Mouse (Mus musculus) hindbrain, postnatal 0 days (tissue): Measurements from ENCODE around the gene Efna3. TPM values are rescaled to one million over a fixed set of nuclear protein-coding genes. Genes with fewer than 3 reads are reported as not detected.
A peak's percentile ranks its signal among the peaks of the same experiment; 100 is the strongest.

Experiments
- ATAC-seq: fragments of 200-750 bp; cut with Nextera tagmentation; 2 replicates; pipeline ENCODE4 v1.8.0; 2017; ENCODE audit warnings: mild to moderate bottlenecking, moderate TSS enrichment, moderate library complexity
- DNase-seq: peaks from one replicate; pipeline ENCODE4 v3.0.0-alpha.2; 2015; ENCODE audit warnings: low spot score
- H3K27ac ChIP-seq: fragments of 300-500 bp; sonication (generic); 2 replicates; pipeline ENCODE4 v1.5.1; 2014; ENCODE audit warnings: mild to moderate bottlenecking
- H3K27me3 ChIP-seq: fragments of 300-500 bp; sonication (generic); 2 replicates; pipeline ENCODE4 v1.6.1; 2014; ENCODE audit warnings: low read length, mixed read lengths; ENCODE audit not compliant: insufficient read depth
- H3K36me3 ChIP-seq: fragments of 300-500 bp; sonication (generic); 2 replicates; pipeline ENCODE4 v1.6.1; 2014; ENCODE audit warnings: low read length, mixed read lengths; ENCODE audit not compliant: insufficient read depth
- H3K4me1 ChIP-seq: fragments of 300-500 bp; sonication (generic); 2 replicates; pipeline ENCODE4 v1.6.1; 2014; ENCODE audit warnings: antibody characterized with exemption, low read length, mixed read lengths; ENCODE audit not compliant: insufficient read depth
- H3K4me2 ChIP-seq: fragments of 300-500 bp; sonication (generic); 2 replicates; pipeline ENCODE4 v1.6.1; 2014; ENCODE audit warnings: low read depth, mild to moderate bottlenecking, low read length, moderate library complexity, mixed read lengths
- H3K4me3 ChIP-seq: fragments of 300-500 bp; sonication (generic); 2 replicates; pipeline ENCODE4 v1.5.1; 2014; ENCODE audit warnings: low read length
- H3K9ac ChIP-seq: fragments of 300-500 bp; sonication (generic); replicated peaks from 2 replicates; pipeline ENCODE4 v1.6.1; 2014; ENCODE audit warnings: mild to moderate bottlenecking, low read length, moderate library complexity, mixed read lengths
- H3K9me3 ChIP-seq: fragments of 300-500 bp; sonication (generic); 2 replicates; pipeline ENCODE4 v1.6.1; 2016; ENCODE audit warnings: low read length, mixed read lengths
- CTCF ChIP-seq: IDR thresholded peaks from 2 replicates; pipeline ENCODE4 v1.5.1; 2016; ENCODE audit warnings: antibody characterized with exemption, control low read depth, low read depth
- WGBS: fragments of 180-500 bp; shearing (Covaris S2); extraction: QIAGEN DNeasy Blood & Tissue Kit; methylation state at CpG from one replicate; pipeline ENCODE4 v1.1.7; 2014; 5-methylcytosine and 5-hydroxymethylcytosine counted together
- polyA plus RNA-seq: library from polyadenylated mRNA; unstranded; fragments of >200 nt; fragmentation: Nextera tagmentation; extraction: Ambion mirVana; gene quantifications from 2 replicates; pipeline ENCODE4 v1.2.1, GENCODE M21; 2015
- total RNA-seq: library from RNA; depleted of rRNA; stranded (reverse); fragments of >200 nt; gene quantifications from 2 replicates; pipeline ENCODE4 v1.2.3, GENCODE M21; 2014

Efna3 gene
- total and polyA plus RNA-seq, 2 experiments from 2014 or later = 61.4 to 107 TPM

DNA sequence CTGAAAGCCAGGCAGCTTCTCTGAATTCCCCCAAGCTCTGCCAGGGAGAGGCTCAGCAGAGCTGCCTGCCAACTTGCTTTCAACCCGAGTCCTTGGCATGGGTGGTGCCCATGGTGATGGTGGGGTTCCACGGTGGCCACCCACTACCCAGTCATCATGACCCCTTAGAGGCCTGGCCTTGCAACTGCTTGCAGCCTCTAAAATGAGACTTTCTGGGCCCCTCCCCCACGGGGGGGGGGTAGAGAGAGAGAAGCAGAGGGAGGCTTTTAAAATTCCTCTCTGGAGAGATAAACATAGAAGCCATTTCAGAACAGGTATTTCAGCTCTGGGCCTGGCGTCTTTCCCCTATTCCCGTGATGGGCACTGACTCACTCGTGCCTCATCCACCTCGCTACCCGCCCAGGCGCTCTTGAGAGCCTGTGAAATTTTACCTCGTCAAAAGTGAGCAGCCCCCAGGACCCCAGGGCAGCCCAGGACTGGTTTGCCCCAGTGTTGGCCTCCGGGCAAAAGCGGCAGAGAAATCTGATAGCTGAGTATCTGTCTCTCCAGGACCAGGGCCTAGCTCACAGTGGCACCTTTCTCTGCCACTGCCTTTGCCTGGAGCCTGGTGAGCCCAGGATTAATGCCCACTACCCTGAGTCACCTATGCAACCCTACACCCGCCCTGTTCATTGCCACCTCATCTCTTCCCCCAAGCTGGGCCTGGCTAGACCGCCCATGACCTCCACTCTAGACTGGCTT is 45.3 kb downstream of the Efna3 start:
- H3K9ac ChIP-seq = no peak overlapping the region
- H3K27me3 ChIP-seq = no peaks in the 10 kb centered on the region
- WGBS = 54% methylated on average over 14 of the region's 14 CpGs
- TF ChIP-seq CTCF = no peak
- peak overlapping the region; percentile 14; the same call in 1 of the 2 replicates for H3K4me3 ChIP-seq
- peaks cover 14% of the 10 kb centered on the region; the same call in 1 of the 2 replicates for H3K4me1 ChIP-seq
- H3K36me3 ChIP-seq = no peaks in the 10 kb centered on the region
- H3K4me2 ChIP-seq = peak overlapping the region; percentile 89; the same call in 1 of the 2 replicates
- ATAC-seq (no peak), DNase-seq (peak; percentile 20)
- H3K27ac ChIP-seq = no peak overlapping the region
- H3K9me3 ChIP-seq = no peaks in the 10 kb centered on the region

DNA sequence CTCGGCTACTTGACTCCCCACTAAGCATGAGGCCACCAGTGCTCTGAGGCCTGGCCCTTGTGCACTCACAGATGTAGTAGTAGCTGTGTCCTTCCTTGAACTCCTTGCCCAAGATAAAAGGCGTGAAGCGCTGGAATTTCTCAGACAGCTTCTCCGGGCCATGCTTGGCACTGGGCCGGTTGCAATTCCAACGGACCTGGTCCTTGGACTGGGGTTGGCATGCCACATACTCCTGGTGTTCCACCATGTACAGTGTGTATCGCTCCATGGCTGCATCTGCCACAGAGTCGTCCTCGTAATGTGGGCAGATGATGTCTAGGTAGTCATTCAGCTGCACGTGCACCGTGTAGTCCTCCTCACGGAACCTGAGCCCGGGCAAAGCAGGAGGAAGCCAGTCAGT is 46.7 kb downstream of the Efna3 start:
- Histone ChIP-seq H3K4me1 (peaks cover 14% of the 10 kb centered on the region; the same call in 1 of the 2 replicates), H3K4me2 (no peak overlapping the region), H3K27ac (no peak overlapping the region), H3K9ac (no peak overlapping the region), H3K9me3 (no peaks in the 10 kb centered on the region), H3K36me3 (no peaks in the 10 kb centered on the region), H3K27me3 (no peaks in the 10 kb centered on the region), H3K4me3 (no peak overlapping the region)
- 90% methylated on average over 13 of the region's 13 CpGs for WGBS
- DNase-seq = no peak
- no peak for ATAC-seq
- TF ChIP-seq CTCF = no peak

DNA sequence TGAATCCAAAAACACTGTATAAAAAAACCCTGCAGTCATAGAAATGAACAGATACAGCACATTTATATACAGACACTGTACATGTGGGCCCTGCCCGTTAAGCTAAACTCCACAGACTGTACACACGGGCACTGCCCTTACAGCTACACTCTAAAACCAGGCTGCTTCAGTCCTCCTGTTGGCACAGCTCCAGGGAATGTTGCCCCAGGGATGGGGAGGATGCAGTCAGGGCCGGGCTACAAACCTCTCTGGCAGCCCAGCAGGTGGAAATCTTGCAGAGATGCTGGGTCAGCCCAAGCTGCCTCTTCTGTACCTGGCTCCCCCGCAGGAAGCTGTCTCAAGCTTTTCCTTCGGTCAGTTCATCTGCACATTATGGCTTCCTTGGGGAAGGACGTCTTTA is 51.0 kb downstream of the Efna3 start:
- H3K9ac ChIP-seq = no peak overlapping the region
- H3K4me2 ChIP-seq = no peak overlapping the region
- H3K4me1 ChIP-seq = peaks cover 18% of the 10 kb centered on the region
- H3K36me3 ChIP-seq = no peaks in the 10 kb centered on the region
- H3K4me3 ChIP-seq = no peak overlapping the region
- no peak overlapping the region for H3K27ac ChIP-seq
- 45% methylated on average over 6 of the region's 6 CpGs for WGBS
- ATAC-seq = no peak
- peak; percentile 28 for DNase-seq
- no peaks in the 10 kb centered on the region for H3K27me3 ChIP-seq
- no peaks in the 10 kb centered on the region for H3K9me3 ChIP-seq
- TF ChIP-seq CTCF = no peak

DNA sequence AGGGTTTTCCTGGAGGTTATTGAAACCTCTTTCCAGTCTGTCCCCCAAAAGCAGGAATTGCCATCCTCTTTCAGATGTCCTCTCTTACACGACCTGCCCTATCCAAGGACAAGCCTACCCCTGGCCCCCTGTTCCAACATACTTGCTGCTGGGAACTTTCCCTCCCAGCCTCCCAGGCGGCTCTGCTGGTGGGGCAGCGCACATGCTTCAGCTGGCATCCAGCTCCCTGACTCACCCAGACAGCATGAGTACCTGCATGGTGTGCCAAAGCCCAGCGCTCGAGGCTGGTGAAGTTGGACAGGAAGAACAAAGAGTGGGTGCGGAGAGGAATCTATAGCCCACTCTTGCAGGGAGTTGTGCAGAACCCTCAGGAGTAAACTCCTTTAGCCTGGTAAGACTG is 51.9 kb downstream of the Efna3 start:
- Histone ChIP-seq H3K27me3 (no peaks in the 10 kb centered on the region), H3K36me3 (no peaks in the 10 kb centered on the region), H3K9ac (peak overlapping the region; percentile 59; the same call in 1 of the 2 replicates), H3K9me3 (no peaks in the 10 kb centered on the region), H3K4me1 (peaks cover 18% of the 10 kb centered on the region), H3K27ac (peak overlapping the region; percentile 86), H3K4me2 (peak overlapping the region; percentile 68), H3K4me3 (peak overlapping the region; percentile 58; the same call in 1 of the 2 replicates)
- DNase-seq (peak; percentile 18), ATAC-seq (no peak)
- WGBS = 41% methylated on average over 6 of the region's 6 CpGs
- no peak for TF ChIP-seq CTCF

DNA sequence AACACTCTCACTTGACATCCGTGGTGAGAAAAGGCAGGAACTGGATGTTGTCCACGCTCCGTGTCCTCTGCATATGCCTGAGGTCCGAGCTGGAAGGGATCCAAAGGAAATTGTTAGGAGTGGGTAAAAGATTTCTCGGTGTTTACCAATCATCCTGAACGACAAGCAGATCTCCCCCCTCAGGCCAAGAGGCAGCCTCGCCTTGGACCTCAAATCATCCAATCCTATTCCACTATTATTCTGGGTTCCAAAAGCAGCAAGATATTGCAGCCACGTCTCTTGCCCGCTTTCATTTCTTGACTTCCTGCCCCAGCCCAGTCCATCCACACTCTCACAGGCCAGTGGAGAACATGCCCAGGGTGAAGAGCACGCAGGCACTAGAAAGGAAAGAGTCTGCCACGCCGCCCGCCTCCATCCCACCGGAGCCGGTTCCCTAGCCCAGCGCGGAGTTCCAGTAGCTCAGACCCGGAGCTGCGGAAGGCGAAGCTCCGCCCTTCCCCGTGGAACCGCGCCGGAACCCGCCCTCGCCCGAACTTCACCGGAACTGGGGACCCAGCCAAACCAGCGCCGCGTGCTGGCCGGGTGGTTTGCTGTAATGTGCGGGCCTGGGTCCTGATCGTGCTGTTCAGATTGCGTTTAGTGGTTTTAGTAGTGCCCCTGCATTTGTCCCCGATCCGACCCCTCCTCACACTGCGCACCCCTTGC is 52.6 kb downstream of the Efna3 start, which contains the start of gene Slc50a1:
TSS of gene Slc50a1 (minus strand) at position 520 of the 705 bp plus-strand sequence.
- ATAC-seq (peak; percentile 64), DNase-seq (peak; percentile 87)
- Histone ChIP-seq H3K4me3 (peak within 1 kb of the TSS; percentile 58), H3K4me2 (peak within 1 kb of the TSS; percentile 68), H3K36me3 (no peaks in the 10 kb centered on the region), H3K9ac (peak within 1 kb of the TSS; percentile 59), H3K27me3 (no peaks in the 10 kb centered on the region), H3K9me3 (no peaks in the 10 kb centered on the region), H3K4me1 (peaks cover 18% of the 10 kb centered on the region), H3K27ac (peak within 1 kb of the TSS; percentile 86)
- TF ChIP-seq CTCF = peak; percentile 68
- WGBS = 1% methylated on average over 39 of the region's 39 CpGs

DNA sequence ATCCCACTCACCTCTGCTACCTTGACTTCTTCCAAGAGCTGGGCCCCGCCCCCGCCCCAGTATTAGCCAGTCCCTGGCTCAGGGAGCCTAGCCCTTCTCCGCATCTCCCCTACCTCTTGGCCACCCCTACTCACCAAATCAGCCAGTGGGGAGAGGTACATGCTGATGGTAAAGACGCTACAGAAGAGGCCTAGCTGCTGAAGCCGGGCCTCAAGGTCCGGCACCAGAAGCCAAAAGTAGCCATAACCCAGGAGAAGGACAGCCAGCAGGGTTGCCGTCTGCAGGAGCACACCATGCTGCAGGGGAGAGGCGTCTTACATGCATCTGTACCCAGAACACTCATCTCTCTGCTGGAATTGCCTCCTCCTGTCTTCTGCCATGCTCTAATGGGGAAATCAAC is 53.8 kb downstream of the Efna3 start:
- DNase-seq = no peak
- Histone ChIP-seq H3K27ac (no peak overlapping the region), H3K9me3 (no peaks in the 10 kb centered on the region), H3K4me1 (peaks cover 18% of the 10 kb centered on the region), H3K4me2 (peak overlapping the region; percentile 68; the same call in 1 of the 2 replicates), H3K27me3 (no peaks in the 10 kb centered on the region), H3K4me3 (no peak overlapping the region), H3K36me3 (no peaks in the 10 kb centered on the region), H3K9ac (no peak overlapping the region)
- no peak for TF ChIP-seq CTCF
- 57% methylated on average over 8 of the region's 8 CpGs for WGBS
- ATAC-seq = no peak
